Mouse (Mus musculus) megakaryocyte, adult 5-6 weeks (primary cell): ENCODE measurements at regions not wholly inside any gene's neighbourhood (a gene's known extent, or its start where the extent isn't known, plus 50 kb on each side); places are given as distances from the start of the nearest gene placed in this dataset.

Experiments used
- ATAC-seq: 2 replicates; pipeline ENCODE4 v1.8.0; 2016; ENCODE audit warnings: mild to moderate bottlenecking, inconsistent platforms; ENCODE audit not compliant: poor library complexity, severe bottlenecking

DNA sequence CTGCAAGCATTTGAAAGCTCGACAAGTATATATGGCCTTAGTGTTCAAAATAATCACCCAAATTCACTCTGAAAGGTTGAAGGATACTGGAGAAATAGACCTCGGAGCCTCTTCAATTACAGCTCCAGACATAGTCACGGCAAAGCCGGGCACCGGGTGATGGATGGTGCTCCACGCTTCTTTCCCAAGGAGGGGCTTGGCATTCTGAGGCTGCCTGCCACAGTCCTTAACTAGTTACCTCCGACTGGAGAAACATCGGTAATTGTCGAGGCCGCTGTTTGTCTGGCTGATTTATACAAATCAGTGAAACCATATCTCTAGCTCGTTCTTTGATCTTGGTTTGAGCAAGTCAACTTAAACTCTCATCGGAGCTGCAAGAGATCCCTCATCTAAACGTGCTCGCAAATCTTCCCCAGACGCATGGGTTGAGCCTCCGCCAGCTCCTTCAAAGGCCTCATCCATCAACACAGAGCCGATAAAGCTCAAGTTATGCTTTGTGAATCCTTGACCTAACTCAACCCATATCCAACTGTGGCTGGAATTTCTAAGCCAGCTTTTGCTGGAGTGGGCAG, 145.4 kb upstream of the Stx16 start:
- no peak for ATAC-seq

DNA sequence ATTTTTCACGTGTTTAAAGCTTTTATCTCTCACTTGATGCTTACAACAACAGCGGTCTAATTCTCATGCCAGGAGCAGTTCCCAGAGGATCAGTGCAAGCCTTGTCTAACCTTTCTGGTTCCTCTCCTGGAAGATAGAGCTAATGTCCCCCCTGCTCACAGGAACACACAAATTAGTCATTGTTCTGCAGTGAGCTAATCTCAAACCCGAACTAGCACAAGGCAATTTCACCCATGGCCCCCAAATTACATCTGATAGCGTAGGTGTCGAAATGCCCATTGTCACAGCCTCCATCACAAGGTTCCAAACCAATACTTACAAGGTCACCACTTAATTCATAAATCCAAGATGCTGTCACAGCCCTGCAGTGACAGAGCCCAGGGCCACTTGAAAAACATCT, 140.4 kb upstream of the Stx16 start:
- ATAC-seq = no peak

DNA sequence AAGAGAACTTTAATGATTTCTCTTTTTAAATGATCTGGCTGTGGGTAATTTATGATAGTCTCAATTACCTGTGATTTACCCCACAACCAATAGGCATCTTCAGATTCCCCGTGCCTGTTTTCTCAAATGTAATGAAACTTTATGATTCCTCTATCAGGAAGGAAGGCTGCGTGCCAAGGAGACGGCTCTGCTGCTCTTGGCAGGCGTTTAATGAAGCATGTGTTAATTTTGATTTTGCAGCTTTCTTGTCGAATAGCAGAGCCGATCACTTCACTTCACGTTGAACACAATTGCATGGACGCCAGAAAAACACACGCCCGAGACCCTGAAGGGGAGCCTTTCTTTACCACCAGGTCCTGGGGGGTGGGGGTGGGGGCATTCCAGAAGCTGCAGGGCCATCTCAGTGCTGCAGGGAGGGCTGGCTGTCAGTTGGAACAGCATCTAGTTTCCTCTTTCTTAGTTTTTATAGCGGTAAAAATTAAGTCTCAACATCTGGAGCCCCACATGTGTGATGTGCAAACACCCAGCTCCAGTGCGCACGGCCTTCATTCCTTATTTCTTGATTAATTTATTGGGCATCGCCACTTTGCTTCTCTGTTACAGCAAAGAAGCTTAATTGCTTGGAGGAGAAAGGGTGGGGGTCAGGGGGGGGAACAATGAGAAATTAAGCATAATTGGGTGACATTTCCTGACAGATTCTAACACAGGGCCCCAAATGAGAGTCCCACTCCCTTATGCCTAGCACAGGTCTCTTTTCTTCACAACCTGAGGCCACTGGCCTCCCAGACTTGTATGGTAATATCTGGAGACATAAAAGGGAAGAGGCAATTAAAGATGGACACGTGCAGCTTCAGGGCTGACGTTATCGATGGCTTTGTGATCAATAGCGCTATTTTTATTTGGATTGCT, 138.3 kb upstream of the Stx16 start:
- no peak for ATAC-seq

DNA sequence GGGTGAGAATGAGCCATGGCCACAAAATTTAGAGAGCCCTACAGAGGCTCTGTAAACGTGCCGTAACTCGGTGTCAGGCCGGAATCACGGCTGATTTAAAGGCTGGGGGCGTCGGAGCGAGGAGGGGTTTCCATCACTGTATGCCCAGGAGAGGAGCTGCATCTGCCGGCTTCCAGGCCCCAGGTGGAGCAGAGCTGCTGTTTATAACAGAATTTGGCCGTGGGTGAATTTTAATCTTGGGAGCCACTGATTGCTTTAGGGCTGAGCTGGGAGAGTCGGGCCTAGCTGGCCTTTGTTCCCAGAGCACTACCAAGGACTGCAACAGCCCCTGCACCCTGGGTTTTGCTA, 137.7 kb upstream of the Stx16 start:
- no peak for ATAC-seq

DNA sequence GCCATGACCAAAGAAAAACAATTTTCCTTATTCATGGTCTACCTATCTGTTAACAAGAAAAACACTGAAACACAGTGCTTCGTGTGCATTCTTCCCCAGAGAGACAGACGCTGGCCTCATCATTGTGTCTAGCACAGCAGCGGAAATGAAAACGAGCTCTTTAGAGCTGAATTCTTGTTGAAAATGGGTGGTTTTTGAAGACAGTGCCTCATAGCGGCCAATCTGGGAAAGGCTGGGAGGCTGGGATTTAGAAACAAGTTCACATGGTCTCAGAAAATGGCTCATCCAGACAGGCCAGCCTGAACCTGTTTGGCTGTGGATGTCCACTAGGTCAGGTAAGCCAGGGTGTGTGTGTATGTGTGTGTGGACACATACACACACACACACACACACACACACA, 130.7 kb upstream of the Stx16 start:
- ATAC-seq = no peak

DNA sequence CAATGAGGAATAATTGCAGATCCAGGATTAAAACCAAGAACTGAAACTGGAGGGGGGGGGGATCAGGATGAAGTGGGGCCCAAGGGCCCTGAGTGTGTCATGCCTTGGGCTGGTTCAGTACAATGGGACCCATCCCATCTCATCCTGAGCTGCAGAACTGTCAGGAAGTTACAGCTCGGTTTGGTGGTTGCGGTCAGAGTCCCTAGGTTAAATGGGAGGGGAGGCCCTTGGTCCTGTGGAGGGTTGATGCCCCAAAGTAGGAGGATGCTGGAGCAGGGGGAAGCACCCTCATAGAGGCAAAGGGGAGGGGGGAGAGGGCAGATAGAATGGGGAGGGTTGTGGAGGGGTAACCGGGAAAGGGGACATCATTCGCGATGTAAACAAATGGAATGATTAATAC, 127.5 kb upstream of the Stx16 start:
- ATAC-seq = no peak

DNA sequence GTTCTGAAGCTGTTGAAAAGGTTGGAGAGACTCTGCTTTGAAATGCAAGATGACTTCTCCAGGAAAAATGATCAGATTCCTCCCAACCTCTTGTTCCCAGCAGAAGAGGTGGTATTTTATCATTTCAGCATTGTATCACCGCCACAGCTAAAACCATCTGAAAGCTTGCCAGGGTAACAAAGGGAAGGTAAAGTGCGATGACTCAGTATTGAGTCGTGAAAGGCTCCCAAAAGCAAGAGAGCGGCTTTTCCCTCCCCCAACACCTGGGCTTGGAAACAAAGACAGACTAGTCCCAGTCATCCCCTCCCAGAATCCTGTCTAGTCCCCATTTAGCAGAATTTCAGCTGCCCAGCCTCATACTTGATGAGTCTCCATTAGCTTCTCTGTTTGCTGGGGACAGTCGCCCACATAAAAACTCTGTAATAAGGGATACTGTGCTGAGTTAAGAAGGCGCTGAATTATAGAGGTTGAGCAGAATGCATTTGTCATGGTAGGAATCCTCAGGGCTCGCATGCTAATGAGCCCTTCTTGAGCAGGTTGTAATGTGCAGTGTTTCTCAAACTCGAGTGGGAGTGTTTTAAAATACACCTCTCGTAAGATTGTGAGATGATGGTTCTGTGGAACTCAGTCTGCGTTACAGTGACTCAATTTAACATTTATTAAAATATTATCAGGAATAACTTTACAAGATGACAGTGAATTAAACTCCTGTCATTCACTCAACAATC, 125.8 kb upstream of the Stx16 start:
- ATAC-seq = no peak

DNA sequence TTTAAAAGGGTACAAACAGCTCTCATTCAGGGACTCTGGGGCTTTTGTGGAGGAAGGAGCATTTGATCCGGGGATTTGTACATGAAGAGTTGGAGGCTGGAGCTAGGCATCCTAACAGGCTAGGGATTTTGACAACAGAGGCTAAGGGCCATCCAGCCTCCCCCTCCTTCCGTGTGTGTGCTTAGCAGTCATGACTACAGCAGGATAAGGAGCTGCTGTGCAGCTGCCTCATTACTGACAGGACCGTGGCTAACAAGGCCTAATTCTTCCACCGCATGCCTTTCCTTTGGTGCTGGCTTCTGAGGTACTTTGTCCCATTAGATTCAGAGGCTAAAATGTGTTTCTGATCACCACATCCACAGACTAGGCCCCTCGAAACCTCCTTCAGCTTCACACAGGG, 110.0 kb upstream of the Stx16 start:
- ATAC-seq = no peak

DNA sequence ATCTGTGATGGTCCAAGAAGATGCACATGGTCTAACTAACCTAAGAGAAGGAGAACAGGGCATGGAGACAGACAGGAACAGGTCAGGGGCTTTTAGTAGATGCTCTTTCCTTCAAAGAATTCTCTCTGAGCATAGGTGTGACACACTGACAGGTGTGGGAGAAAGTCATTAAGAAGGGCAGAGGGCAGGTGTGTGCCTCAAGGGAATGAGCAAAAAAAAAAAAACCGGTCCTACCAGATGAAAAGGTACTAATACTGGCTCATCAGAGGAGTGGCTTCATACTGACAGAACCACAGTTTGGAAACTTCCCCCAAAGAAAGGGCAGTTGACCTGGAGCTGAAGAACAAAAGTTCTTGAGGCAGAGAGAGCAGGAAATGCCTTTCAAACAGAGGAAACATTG, 105.3 kb upstream of the Stx16 start:
- ATAC-seq = no peak

DNA sequence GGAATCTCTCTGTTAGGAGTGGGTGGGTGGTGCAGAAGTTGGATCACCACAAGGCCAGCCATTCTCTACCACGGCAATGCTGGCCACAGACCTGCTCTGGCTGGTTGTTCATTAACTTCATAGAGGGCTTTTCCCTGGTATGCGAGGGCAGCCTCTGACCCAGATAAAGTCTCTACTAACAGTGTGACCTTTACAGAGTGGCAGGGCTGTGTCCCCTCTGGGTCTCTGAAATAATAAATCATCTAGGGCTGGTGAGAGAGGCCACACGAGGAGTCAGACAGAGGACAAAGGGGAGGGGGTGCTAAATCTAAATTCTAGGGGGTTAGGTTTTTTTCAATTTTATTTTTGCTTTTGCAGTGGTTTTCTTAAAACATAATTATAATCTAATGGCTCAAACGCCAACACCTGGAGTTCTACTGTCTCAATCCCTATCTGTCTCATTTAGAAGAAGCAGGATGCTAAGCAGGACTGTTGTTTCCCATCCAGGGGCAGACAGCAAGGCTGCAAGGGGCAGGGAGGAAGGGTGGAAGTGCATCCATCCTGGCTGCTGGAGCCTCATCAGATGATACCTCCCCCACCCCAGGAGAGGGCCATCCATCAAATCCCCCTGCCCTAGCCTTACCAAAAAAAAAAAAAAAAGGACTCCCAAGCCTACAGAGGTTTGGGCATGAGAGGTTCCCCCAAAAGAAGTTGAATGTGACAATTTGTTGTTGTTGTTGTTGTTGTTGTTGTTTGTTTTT, 99.6 kb upstream of the Stx16 start:
- ATAC-seq = no peak

DNA sequence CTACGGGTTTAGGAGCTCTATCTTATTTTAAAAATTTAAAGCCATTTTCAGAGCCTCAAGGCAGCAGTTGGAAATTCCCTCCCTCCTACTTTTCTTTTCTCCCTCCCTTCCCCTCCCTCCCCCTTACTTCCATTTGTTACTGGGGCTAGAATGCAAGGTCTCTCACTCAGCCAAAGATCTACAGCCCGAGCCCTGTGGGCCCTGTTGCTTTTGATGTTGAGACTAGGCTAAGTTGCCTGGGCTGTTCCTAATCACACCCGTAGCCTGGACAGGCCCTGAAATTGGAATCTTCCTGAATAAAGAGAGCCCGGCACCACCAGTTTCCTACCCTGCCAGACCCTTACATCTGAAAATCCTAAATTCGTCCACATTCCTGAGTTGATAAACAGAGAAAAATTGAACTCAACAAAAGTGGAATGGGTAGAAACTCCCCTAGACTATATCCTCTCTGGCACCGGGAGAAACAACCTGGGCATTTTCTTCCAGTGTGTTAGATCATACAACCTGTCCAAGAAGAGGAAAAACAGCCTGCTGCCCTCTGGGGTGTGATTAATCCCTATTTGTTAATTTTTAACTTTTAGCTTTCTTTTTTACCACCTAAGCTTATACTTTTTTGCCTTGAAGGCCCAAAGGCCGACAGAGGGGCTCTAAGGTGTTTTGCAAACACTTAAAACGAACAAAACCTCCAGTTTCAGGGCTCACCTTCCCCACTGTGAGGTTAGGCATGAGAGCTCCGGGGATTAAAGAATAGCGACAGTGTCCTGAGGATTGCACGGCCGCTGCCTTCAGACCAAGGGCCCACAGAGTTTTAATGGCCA, 98.7 kb upstream of the Stx16 start:
- no peak for ATAC-seq

DNA sequence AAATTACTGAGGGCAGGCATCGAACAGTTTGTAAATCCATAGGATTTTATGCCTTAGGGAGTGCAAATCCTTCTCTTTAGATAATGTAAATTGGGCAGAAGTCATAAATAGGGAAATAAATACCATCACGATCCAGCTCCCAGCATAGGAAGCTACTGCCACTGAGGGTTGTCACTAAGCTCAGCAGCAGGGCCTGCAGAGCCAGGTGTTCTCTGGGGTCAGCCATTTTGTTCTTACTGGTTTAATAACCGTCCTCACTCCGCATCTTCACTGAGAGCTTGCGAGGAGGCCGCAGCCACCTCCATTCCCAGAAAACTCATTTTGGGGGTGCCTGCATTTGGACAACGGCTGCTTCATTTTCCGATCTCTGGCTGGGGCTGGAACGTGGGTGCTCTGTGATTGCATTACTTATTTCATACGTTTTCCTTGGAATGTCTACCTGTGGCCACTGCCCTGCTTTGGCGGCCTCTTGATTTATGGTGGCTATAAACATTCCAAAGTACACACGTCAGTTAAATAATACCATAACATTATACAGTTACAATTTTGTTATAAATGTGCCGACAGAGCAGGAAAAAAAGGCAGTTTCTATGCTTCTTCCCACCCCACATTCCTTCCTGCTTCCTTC, 97.9 kb upstream of the Stx16 start:
- ATAC-seq = no peak

DNA sequence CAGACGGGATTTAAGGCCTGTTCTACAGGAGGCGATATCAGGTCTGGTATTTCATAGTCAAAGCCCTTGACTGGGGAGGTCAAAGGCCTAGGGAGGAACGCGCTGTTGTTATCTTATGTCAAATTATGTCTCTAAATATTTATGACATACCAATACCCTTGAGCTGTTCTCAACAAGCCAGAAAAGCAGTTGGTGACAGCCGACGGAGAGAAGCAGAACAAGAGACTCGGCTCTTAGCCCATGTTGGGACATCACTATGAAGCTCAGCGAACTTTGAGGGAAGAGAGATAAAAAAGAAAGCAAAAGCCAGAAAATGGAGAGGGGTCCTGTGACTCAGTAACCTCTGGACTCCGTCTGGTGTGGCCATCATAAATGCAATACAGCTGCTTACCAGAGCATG, 95.1 kb upstream of the Stx16 start:
- no peak for ATAC-seq

DNA sequence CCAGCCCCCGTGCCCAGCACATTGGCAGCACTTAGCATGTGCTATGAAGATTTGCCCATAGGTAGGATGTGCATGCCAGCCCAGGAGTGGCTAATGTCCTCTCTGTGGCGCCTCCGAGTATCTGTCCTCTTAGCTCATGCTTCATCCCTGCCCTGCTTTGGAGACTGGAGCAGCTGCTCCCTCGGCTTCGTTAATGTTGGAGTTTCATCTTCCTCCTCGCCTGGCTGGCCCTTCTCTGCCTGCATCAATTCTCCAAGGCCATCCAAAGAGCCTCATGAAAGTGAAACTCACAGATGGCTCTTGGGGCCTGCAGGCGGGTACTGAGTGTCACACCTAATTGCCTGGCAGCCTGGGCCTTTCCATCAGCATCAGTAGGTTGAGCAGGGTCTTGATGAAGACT, 88.6 kb upstream of the Stx16 start:
- ATAC-seq = no peak

DNA sequence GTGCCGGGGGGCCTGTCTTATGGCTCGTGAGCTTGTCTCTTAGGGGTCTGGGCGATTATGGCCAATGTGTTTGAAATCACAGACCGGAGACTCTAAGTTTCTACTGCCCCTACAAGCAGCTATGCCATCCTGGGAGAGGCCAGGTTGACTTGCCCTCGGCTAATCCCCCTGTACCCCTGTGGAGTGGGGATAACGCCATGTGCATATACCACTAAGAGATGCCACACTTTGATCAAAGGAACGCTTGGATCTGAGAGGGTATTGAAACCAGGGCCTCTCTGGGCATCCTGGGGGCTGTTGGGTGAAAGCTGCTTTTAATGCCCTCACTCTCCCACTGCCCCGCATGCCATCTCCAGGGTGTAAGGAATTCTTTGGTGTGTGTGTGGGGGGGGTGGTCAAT, 88.2 kb upstream of the Stx16 start:
- no peak; the same call in 1 of the 2 replicates for ATAC-seq

DNA sequence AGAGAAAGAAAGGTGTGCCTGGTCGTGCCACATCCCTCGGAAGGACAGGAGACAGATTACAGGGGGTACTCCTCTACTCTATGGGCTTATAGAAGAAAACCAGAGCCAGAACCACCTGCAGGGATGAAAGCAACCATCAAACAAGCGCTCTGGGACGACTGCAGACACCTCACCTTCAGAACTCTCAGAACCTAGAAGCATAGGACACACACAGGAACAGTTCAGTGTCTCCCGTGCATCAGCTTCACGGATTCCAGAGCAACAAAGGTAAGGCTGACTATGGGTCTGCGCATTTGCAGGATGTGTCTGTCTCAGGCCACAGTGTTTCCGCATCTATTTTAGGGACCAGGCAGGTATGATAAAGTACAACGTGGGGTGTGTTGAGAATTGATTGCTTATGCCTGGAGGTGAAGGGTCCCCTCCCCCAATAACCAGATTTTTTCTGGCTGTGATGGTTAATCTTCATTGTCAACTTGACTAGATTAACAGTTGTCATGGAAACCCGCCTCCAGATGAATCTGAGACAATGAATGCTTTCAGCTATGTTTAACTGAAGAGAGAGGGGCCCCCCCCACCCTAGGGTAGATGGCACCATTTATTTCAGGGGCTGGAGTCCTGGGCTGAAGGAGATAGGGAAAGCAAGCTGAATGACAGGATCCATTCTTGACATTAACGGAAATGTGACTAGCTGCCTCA, 87.3 kb upstream of the Stx16 start:
- ATAC-seq = no peak

DNA sequence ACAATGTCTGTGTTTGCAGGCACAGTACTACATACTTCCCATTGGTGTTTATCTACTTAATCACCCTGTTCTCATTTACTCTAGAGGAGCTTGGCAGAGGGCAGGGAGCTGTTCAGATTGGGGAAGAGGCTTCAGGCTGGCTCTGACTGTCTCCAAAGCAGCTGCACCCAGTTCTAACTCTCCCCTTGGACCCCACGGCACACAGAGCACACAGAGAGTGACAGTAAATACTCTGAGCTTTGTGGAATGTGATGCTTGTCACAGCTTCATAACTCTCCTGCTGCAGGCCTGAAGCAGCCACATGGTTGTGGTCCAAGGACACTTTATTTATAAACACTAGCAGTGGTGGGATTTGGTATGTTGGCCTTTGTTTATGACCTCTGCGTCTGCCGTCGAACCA, 85.4 kb upstream of the Stx16 start:
- no peak for ATAC-seq

DNA sequence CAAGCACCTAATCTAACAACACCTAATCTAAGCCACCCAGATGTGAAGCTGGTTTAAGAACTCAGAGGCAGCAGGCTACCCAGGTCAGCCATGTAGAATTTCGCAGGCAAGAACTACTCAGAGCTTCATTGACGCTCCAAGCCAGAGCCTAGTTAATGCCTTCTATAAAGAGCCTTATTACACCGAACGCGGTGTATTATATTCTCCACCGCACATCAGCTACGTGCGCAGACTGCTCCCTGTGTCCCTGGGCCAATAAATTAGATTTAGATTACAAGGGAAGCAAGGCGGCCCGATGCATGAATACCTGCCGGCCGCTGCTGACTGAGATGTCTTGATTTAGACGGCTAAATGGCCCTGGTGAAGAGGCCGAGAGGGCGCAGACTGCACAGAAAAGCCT, 84.7 kb upstream of the Stx16 start:
- ATAC-seq = no peak

DNA sequence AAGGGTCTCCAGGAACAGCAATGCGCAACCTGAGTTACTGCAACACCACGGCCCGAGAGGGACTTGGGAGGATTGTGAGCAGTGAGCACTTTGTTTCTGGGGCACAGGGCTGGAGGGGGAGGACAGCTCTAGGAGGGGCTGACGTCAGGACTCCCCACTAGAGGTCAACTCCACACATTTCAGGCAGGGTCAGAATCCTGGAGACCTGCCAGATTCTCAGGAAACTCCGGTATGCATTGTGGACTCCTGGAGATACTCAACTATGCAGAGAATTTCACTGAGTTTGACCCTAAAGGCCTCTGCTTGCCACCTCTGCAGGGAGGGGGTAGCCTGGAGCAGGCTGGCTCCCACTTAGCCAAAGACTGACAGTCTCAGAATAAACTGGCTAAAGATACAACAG, 84.1 kb upstream of the Stx16 start:
- ATAC-seq = no peak
